Mouse (Mus musculus) effector memory CD4-positive, alpha-beta T cell, adult 7 months (primary cell): Measurements from ENCODE around the gene Pet100. TPM values are rescaled to one million over a fixed set of nuclear protein-coding genes. Genes with fewer than 3 reads are reported as not detected.

ENCODE experiments used
- polyA plus RNA-seq: library from polyadenylated mRNA; unstranded; fragments of 100-300 nt; shearing (Covaris generic); gene quantifications from one replicate; pipeline ENCODE4 v1.2.1, GENCODE M21; 2017

Pet100 gene
- 79.9 TPM for polyA plus RNA-seq

DNA sequence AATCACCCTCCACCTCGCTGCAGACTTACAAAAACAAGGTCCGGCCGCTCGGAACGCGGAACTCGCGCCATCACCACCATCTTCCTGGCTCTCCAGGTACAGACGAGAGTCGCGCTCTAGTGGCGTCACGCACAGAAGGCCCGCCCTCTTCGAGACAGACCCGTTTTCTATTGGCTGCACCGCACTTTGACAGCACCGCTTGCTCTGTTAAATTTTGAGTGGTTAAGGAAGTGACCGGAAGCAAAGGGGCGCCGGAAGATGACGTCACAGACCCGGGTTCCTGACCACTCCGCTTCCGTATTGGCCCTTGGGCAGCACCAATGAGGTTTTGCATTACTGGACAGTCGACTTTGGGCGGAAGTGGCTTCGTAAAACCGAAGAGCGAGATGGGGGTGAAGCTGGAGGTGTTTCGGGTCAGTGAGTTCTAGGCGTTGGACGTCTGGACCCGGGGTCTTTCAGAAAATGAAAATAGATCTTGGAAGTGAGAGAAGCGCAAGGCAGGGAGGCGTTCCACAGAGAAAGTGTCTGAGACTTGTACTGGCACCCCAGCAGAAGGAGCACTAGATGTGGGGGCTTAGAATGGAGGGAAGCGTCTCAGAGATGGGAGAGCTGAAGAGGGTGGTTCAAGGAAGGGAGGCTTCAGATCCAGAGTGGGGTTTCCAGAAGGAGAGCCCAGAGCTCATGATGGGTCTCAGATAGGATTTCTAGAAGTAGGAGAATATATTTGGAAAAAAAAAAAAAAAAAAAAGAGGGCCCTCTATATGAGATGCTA lies at the start of gene Pet100, which contains the start of gene Xab2:
Gene Pet100, plus strand, starts transcription at position 350 of the 772 bp plus-strand sequence.
Gene Xab2, minus strand, starts transcription at position 118 of the 772 bp plus-strand sequence.

DNA sequence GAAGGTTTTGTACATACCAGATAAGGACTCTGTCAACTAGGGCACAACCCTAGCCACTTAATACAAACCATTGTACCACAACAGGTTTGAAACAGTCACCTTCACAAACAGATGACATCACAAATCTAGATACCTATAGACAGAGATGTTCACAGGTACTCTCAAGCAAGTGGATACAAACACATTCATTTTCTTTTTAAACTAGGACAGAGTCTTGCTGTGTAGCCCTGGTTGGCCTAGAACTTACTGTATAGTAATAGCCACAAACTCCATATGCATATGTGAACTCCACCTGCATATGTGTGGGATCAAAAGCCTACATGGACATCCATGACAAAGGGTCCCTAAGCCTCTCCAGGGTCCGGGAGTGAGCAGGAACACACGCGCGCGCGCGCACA lies 34.4 kb upstream of the Pet100 start, which contains the start of gene Camsap3:
Gene Camsap3, plus strand, starts transcription at position 301 of the 398 bp plus-strand sequence.

DNA sequence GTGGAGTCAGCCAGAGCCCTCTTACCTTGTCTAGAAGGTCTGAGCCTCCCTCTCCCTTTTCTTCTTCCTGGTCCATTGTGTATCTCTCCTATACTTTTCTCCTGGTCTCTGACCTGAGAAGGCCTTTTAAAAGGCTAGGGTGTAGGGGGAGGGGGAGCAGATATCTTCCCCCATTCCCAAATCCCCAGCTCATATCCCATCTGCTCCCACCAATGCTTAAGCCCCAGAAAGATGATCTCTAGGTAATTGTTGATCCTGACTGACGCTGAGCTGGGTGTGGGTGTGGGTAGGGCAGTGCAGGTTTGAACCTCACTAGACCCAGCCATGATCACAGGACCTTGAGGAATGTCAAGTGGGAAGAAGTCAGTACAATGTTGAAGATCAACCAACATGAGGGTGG lies 4.1 kb downstream of the Pet100 start, which contains the start of gene Pcp2:
Gene Pcp2, minus strand, starts transcription at position 101 of the 400 bp plus-strand sequence.

DNA sequence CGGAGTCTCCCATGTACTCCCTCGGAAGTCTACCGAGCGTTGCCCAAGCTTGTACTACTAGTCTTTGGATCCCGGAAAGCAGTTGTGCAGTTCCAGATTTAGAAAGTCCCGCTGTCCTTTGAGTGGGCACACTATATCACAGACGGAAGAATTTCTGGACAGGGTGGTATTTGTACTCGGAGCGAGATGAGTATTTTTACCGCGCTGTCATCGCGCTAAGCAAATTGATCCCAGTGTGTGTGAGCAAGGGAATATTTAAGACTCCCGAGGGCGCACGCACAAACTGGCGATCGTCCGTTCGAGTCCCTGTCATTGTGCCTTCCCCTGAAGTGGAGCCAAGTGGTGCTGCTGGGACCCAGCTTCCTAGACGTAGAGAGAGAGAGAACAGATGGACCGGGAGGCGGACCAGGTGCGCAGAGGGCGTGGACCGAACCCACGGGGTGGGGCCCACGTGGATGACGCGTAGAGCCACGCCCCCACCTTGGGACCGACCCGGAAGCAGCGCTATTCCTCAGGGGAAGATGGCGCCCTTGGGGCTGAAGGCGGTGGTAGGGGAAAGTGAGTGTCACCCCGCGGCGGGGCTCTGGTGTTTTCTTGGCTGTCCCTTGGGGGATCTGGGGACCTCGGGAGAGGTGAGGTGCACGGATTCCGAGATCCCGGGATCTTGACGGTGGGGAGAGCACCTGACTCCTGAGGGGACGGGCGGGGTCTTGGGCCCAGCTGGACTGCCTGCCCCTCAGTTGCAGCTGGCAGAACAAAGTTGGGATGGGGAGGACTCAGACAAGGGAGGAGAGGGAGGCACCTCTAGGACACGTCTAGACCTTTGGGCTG lies 9.5 kb downstream of the Pet100 start, which contains the start of gene Stxbp2:
Gene Stxbp2, plus strand, starts transcription at position 309 of the 831 bp plus-strand sequence.

DNA sequence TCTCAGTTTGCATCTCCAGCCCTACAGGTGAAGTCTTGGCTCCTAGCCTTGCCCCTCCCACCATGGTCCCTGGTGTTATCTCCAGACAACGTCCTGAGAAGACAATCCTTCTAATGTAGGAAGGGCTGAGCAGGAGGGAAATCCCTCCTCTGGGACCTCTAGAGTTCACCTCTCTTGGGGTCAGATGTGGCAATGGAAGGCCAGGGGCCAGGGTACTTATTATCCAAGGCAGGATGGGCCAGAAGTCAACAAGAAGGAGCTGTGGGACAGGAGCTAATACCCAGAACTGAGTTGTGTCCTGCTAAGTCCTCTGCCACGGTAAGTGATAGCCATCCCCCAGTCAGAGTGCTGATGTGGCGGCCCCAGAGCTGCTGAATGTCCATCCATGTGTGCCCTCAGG lies 34.2 kb downstream of the Pet100 start, which contains the start of gene Retn:
Gene Retn, plus strand, starts transcription at position 245 of the 400 bp plus-strand sequence.

DNA sequence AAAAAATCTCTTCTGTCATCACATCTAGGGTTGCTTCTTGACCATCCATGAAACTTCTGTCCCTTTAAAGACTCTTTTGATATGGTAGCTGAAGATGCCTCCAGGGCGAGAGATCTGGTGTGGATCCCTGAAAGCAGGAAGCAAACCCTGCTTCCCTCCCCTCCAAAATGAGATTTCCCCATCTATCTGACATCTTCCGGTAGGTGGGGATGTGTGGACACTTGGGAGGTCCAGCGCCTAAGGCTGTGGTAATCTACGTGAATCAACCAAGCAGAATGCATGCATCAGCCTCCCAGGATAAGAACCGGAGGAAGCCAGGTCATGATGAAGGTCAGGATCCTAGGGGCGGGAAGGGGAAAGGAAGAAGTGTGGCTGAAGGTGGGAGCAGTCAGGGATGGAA lies 44.2 kb downstream of the Pet100 start, which contains the start of gene Mcemp1:
Gene Mcemp1, plus strand, starts transcription at position 248 of the 400 bp plus-strand sequence.

DNA sequence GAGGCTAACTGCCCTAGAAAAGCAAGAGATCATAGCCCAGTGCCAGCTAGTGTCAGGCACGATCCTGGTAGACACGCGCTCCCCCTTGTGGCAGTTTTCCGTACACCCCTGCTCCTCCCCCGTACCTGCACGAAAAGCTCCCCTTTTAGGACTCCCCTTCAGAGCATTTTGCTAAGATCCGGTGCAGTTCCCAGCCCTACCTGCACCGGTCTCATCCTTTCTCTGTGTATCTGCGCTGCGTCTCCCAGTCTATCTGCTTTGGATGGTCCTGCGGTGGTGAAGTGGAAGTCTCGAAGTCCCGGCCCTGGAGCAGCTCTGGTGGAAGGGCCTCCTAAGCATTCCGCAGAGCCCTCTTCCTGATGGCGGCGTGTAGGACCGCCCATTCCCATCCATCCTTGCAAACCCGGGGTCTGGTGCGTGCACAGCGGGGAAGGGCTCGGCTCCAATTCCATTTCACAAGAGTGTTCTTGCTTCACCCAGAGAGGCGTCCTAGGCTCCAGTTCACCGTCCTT lies 50.7 kb downstream of the Pet100 start, which contains the start of gene Fcor:
Gene Fcor, minus strand, starts transcription at position 383 of the 512 bp plus-strand sequence.

Other genes with a start within 250 kb of the Pet100 start
- 113 TPM for gene Arhgef18, start 228.5 kb upstream of the Pet100 start, polyA plus RNA-seq
- 2.7 TPM for gene Pex11g, start 153.9 kb upstream of the Pet100 start, polyA plus RNA-seq
- gene Tex45, start 150.7 kb upstream of the Pet100 start, polyA plus RNA-seq = not detected
- gene Zfp358, start 128.4 kb upstream of the Pet100 start, polyA plus RNA-seq = 1.5 TPM
- gene Mcoln1, start 121.1 kb upstream of the Pet100 start, polyA plus RNA-seq = 81.1 TPM
- 37.4 TPM for gene Pnpla6, start 106.2 kb upstream of the Pet100 start, polyA plus RNA-seq
- gene C330021F23Rik, start 53.6 kb upstream of the Pet100 start, polyA plus RNA-seq = not detected
- gene Camsap3, start 34.3 kb upstream of the Pet100 start, polyA plus RNA-seq = 0.98 TPM
- 113 TPM for gene Xab2, start 232 bp upstream of the Pet100 start, polyA plus RNA-seq
- not detected for gene Pcp2, start 4.0 kb downstream of the Pet100 start, polyA plus RNA-seq
- 212 TPM for gene Stxbp2, start 9.4 kb downstream of the Pet100 start, polyA plus RNA-seq
- not detected for gene Retn, start 34.2 kb downstream of the Pet100 start, polyA plus RNA-seq
- gene Mcemp1, start 44.2 kb downstream of the Pet100 start, polyA plus RNA-seq = not detected
- not detected for gene Fcor, start 50.8 kb downstream of the Pet100 start, polyA plus RNA-seq
- gene Trappc5, start 54.8 kb downstream of the Pet100 start, polyA plus RNA-seq = 22.3 TPM
- 0.46 TPM for gene Fcer2a, start 72.6 kb downstream of the Pet100 start, polyA plus RNA-seq
- not detected for gene Clec4g, start 99.1 kb downstream of the Pet100 start, polyA plus RNA-seq
- gene Cd209a, start 127.4 kb downstream of the Pet100 start, polyA plus RNA-seq = 0.60 TPM
- gene Cd209e, start 232.8 kb downstream of the Pet100 start, polyA plus RNA-seq = 0.35 TPM